Mouse (Mus musculus) midbrain, postnatal 0 days (tissue): ENCODE results near the gene Itgb5. TPM values are rescaled to one million over a fixed set of nuclear protein-coding genes. Genes with fewer than 3 reads are reported as not detected.

Source experiments
- ATAC-seq: fragments of 200-750 bp; cut with Nextera tagmentation; 2 replicates; pipeline ENCODE4 v1.8.0; 2017; ENCODE audit warnings: moderate number of reproducible peaks, mild to moderate bottlenecking, moderate TSS enrichment, moderate library complexity; ENCODE audit not compliant: low FRiP score
- DNase-seq: peaks from one replicate; pipeline ENCODE4 v3.0.0-alpha.2; 2015; ENCODE audit warnings: low spot score
- H3K27ac ChIP-seq: fragments of 300-500 bp; sonication (generic); 2 replicates; pipeline ENCODE4 v1.5.1; 2014; ENCODE audit warnings: low read depth, mild to moderate bottlenecking, low read length, mixed read lengths
- H3K27me3 ChIP-seq: fragments of 300-500 bp; sonication (generic); 2 replicates; pipeline ENCODE4 v1.6.1; 2014; ENCODE audit warnings: low read length, control low read depth, mixed read lengths; ENCODE audit not compliant: insufficient read depth
- H3K36me3 ChIP-seq: fragments of 300-500 bp; sonication (generic); 2 replicates; pipeline ENCODE4 v1.6.1; 2014; ENCODE audit warnings: low read length, control low read depth, mixed read lengths; ENCODE audit not compliant: insufficient read depth
- H3K4me1 ChIP-seq: fragments of 300-500 bp; sonication (generic); 2 replicates; pipeline ENCODE4 v1.6.1; 2014; ENCODE audit warnings: mild to moderate bottlenecking, control low read depth, antibody characterized with exemption, low read length, mixed read lengths; ENCODE audit not compliant: insufficient read depth
- H3K4me2 ChIP-seq: fragments of 300-500 bp; sonication (generic); 2 replicates; pipeline ENCODE4 v1.6.1; 2014; ENCODE audit warnings: low read depth, mild to moderate bottlenecking, low read length, mixed read lengths; ENCODE audit not compliant: poor library complexity, severe bottlenecking
- H3K4me3 ChIP-seq: fragments of 300-500 bp; sonication (generic); 2 replicates; pipeline ENCODE4 v1.5.1; 2014; ENCODE audit warnings: low read depth, mild to moderate bottlenecking, low read length, moderate library complexity
- H3K9ac ChIP-seq: fragments of 300-500 bp; sonication (generic); replicated peaks from 2 replicates; pipeline ENCODE4 v1.6.1; 2014; ENCODE audit warnings: mild to moderate bottlenecking, low read length, moderate library complexity, mixed read lengths; ENCODE audit not compliant: poor library complexity, severe bottlenecking
- H3K9me3 ChIP-seq: fragments of 300-500 bp; sonication (generic); 2 replicates; pipeline ENCODE4 v1.6.1; 2016; ENCODE audit warnings: low read length, control low read depth
- CTCF ChIP-seq: IDR thresholded peaks from 2 replicates; pipeline ENCODE4 v1.5.1; 2016; ENCODE audit warnings: antibody characterized with exemption, mild to moderate bottlenecking
- WGBS: fragments of 180-500 bp; shearing (Covaris S2); extraction: QIAGEN DNeasy Blood & Tissue Kit; methylation state at CpG from one replicate; pipeline ENCODE4 v1.1.7; 2014; 5-methylcytosine and 5-hydroxymethylcytosine counted together
- polyA plus RNA-seq: library from polyadenylated mRNA; unstranded; fragments of >200 nt; fragmentation: Nextera tagmentation; extraction: Ambion mirVana; gene quantifications from 2 replicates; pipeline ENCODE4 v1.2.1, GENCODE M21; 2015
- total RNA-seq: library from RNA; depleted of rRNA; stranded (reverse); fragments of >200 nt; gene quantifications from 2 replicates; pipeline ENCODE4 v1.2.3, GENCODE M21; 2014

Itgb5 gene
- total and polyA plus RNA-seq, 2 experiments from 2014 or later: 22.9 to 49.8 TPM

- Histone ChIP-seq H3K27me3 (no peaks in the 10 kb centered on the region), H3K9me3 (no peaks in the 10 kb centered on the region), H3K4me1 (no peaks in the 10 kb centered on the region), H3K9ac (no peak overlapping the region), H3K36me3 (no peaks in the 10 kb centered on the region), H3K4me2 (no peak overlapping the region), H3K27ac (no peak overlapping the region), H3K4me3 (no peak overlapping the region)
- 70% methylated on average over 5 of the region's 5 CpGs for WGBS
- no peak for TF ChIP-seq CTCF
- no peak for DNase-seq
- no peak for ATAC-seq
These were observed 93.5 kb downstream of the Itgb5 start for GRCm38 (mm10) chr16:33923001-33923316.

- DNase-seq (no peak), ATAC-seq (no peak)
- Histone ChIP-seq H3K4me3 (no peak overlapping the region), H3K27ac (no peak overlapping the region), H3K4me2 (no peak overlapping the region), H3K9me3 (no peaks in the 10 kb centered on the region), H3K4me1 (no peaks in the 10 kb centered on the region), H3K27me3 (no peaks in the 10 kb centered on the region), H3K9ac (no peak overlapping the region), H3K36me3 (no peaks in the 10 kb centered on the region)
- 92% methylated on average over 8 of the region's 8 CpGs for WGBS
- TF ChIP-seq CTCF: no peak
These were observed 94.3 kb downstream of the Itgb5 start for GRCm38 (mm10) chr16:33923758-33924157.

GRCm38 (mm10) chr16:33927263-33927824 lies 97.9 kb downstream of the Itgb5 start:
- no peak for ATAC-seq

GRCm38 (mm10) chr16:33928788-33929462 lies 99.5 kb downstream of the Itgb5 start:
- H3K4me3 ChIP-seq: no peak overlapping the region
- no peak for TF ChIP-seq CTCF
- H3K27me3 ChIP-seq: no peaks in the 10 kb centered on the region
- DNase-seq (peak; percentile 66), ATAC-seq (no peak)
- H3K4me2 ChIP-seq: no peak overlapping the region
- no peak overlapping the region for H3K27ac ChIP-seq
- no peaks in the 10 kb centered on the region for H3K4me1 ChIP-seq
- H3K9me3 ChIP-seq: no peaks in the 10 kb centered on the region
- no peaks in the 10 kb centered on the region for H3K36me3 ChIP-seq
- 69% methylated on average over 9 of the region's 9 CpGs for WGBS
- H3K9ac ChIP-seq: no peak overlapping the region

More at GRCm38 (mm10) chr16:33927263-33927824, 97.9 kb downstream of the Itgb5 start:
- no peak for DNase-seq
- WGBS: 80% methylated on average over 6 of the region's 6 CpGs
- no peak overlapping the region for H3K27ac ChIP-seq
- H3K27me3 ChIP-seq: no peaks in the 10 kb centered on the region
- H3K9me3 ChIP-seq: no peaks in the 10 kb centered on the region
- no peak overlapping the region for H3K4me2 ChIP-seq
- H3K4me3 ChIP-seq: no peak overlapping the region
- H3K9ac ChIP-seq: no peak overlapping the region
- no peaks in the 10 kb centered on the region for H3K4me1 ChIP-seq
- H3K36me3 ChIP-seq: no peaks in the 10 kb centered on the region
- TF ChIP-seq CTCF: peak; percentile 45

- H3K27ac ChIP-seq: no peak overlapping the region
- H3K4me1 ChIP-seq: no peaks in the 10 kb centered on the region
- ATAC-seq (no peak), DNase-seq (no peak)
- H3K4me2 ChIP-seq: no peak overlapping the region
- no peak for TF ChIP-seq CTCF
- H3K9ac ChIP-seq: no peak overlapping the region
- H3K4me3 ChIP-seq: no peak overlapping the region
- 87% methylated on average over 6 of the region's 6 CpGs for WGBS
- H3K36me3 ChIP-seq: no peaks in the 10 kb centered on the region
- H3K27me3 ChIP-seq: no peaks in the 10 kb centered on the region
- H3K9me3 ChIP-seq: no peaks in the 10 kb centered on the region
These were observed 101.3 kb downstream of the Itgb5 start for GRCm38 (mm10) chr16:33930785-33931184.

GRCm38 (mm10) chr16:33931682-33932081 lies 102.2 kb downstream of the Itgb5 start:
- Histone ChIP-seq H3K4me3 (no peak overlapping the region), H3K9ac (no peak overlapping the region), H3K27me3 (no peaks in the 10 kb centered on the region), H3K4me1 (no peaks in the 10 kb centered on the region), H3K36me3 (no peaks in the 10 kb centered on the region), H3K4me2 (no peak overlapping the region), H3K9me3 (no peaks in the 10 kb centered on the region), H3K27ac (no peak overlapping the region)
- no peak for TF ChIP-seq CTCF
- DNase-seq (no peak), ATAC-seq (no peak)
- 28% methylated on average over 2 of the region's 2 CpGs for WGBS
